Mouse (Mus musculus): ENCODE results near the gene Pnpla1. TPM values are rescaled to one million over a fixed set of nuclear protein-coding genes. Genes with fewer than 3 reads are reported as not detected.

Pnpla1 gene
- polyA plus RNA-seq, 1 experiment from 2014 or later = 12.7 TPM

- Histone ChIP-seq H3K36me3 (ENCODE audit: control insufficient read depth, insufficient read depth, low read length) (no peaks in the 10 kb centered on the region), H3K27ac (replicated peaks) (no peak overlapping the region), H3K9ac (ENCODE audit: low read length) (no peak overlapping the region), H3K4me2 (replicated peaks; ENCODE audit: low read depth) (no peak overlapping the region), H3K27me3 (ENCODE audit: control insufficient read depth, insufficient read depth, low read length) (no peaks in the 10 kb centered on the region), H3K9me3 (ENCODE audit: control insufficient read depth, low read length) (no peaks in the 10 kb centered on the region), H3K4me3 (ENCODE audit: low read depth, low read length) (no peak overlapping the region), H3K4me1 (replicated peaks; ENCODE audit: control insufficient read depth, insufficient read depth) (no peaks in the 10 kb centered on the region)
- 59% methylated on average over 8 of the region's 8 CpGs for WGBS
- TF ChIP-seq EP300 (optimal IDR thresholded peaks at IDR 0.05) (no peak), CTCF (IDR thresholded peaks at IDR 0.05; ENCODE audit: low read depth) (no peak)
- ATAC-seq (ENCODE audit: low FRiP score, low TSS enrichment) = 0 out of 2 replicates have a peak, but pooled peaks have one; percentile 25
- DNase-seq (ENCODE audit: low spot score) = peak; percentile 47
These were observed 62.9 kb downstream of the Pnpla1 start for GRCm38 (mm10) chr17:28921086-28921485.

- no peak for ATAC-seq (ENCODE audit: low FRiP score, low TSS enrichment)
These were observed 63.9 kb downstream of the Pnpla1 start for GRCm38 (mm10) chr17:28922096-28922495.

GRCm38 (mm10) chr17:28924957-28925595 lies 66.9 kb downstream of the Pnpla1 start:
- 68% methylated on average over 8 of the region's 8 CpGs for WGBS
- DNase-seq (ENCODE audit: low spot score) = no peak
- H3K27ac ChIP-seq (replicated peaks) = 0 out of 2 replicates have a peak overlapping the region, but pooled peaks have one; percentile 13
- H3K4me2 ChIP-seq (replicated peaks; ENCODE audit: low read depth) = no peak overlapping the region
- H3K4me3 ChIP-seq (ENCODE audit: low read depth, low read length) = no peak overlapping the region
- TF ChIP-seq EP300 (optimal IDR thresholded peaks at IDR 0.05) = no peak
- TF ChIP-seq CTCF (IDR thresholded peaks at IDR 0.05; ENCODE audit: low read depth) = no peak
- H3K27me3 ChIP-seq (ENCODE audit: control insufficient read depth, insufficient read depth, low read length) = no peaks in the 10 kb centered on the region
- ATAC-seq (ENCODE audit: low FRiP score, low TSS enrichment) = 0 out of 2 replicates have a peak, but pooled peaks have one; percentile 9
- no peaks in the 10 kb centered on the region for H3K4me1 ChIP-seq (replicated peaks; ENCODE audit: control insufficient read depth, insufficient read depth)
- H3K9me3 ChIP-seq (ENCODE audit: control insufficient read depth, low read length) = no peaks in the 10 kb centered on the region
- no peak overlapping the region for H3K9ac ChIP-seq (ENCODE audit: low read length)
- no peaks in the 10 kb centered on the region for H3K36me3 ChIP-seq (ENCODE audit: control insufficient read depth, insufficient read depth, low read length)

More at GRCm38 (mm10) chr17:28922096-28922495, 63.9 kb downstream of the Pnpla1 start:
- H3K9me3 ChIP-seq (ENCODE audit: control insufficient read depth, low read length) = no peaks in the 10 kb centered on the region
- H3K4me1 ChIP-seq (replicated peaks; ENCODE audit: control insufficient read depth, insufficient read depth) = no peaks in the 10 kb centered on the region
- no peak overlapping the region for H3K4me3 ChIP-seq (ENCODE audit: low read depth, low read length)
- no peak overlapping the region for H3K27ac ChIP-seq (replicated peaks)
- TF ChIP-seq EP300 (optimal IDR thresholded peaks at IDR 0.05) (no peak), CTCF (IDR thresholded peaks at IDR 0.05; ENCODE audit: low read depth) (no peak)
- DNase-seq (ENCODE audit: low spot score) = no peak
- H3K36me3 ChIP-seq (ENCODE audit: control insufficient read depth, insufficient read depth, low read length) = no peaks in the 10 kb centered on the region
- H3K9ac ChIP-seq (ENCODE audit: low read length) = no peak overlapping the region
- 55% methylated on average over 6 of the region's 6 CpGs for WGBS
- no peaks in the 10 kb centered on the region for H3K27me3 ChIP-seq (ENCODE audit: control insufficient read depth, insufficient read depth, low read length)
- no peak overlapping the region for H3K4me2 ChIP-seq (replicated peaks; ENCODE audit: low read depth)

- Histone ChIP-seq H3K27ac (replicated peaks) (no peak overlapping the region), H3K36me3 (ENCODE audit: control insufficient read depth, insufficient read depth, low read length) (no peaks in the 10 kb centered on the region), H3K27me3 (ENCODE audit: control insufficient read depth, insufficient read depth, low read length) (no peaks in the 10 kb centered on the region), H3K9me3 (ENCODE audit: control insufficient read depth, low read length) (no peaks in the 10 kb centered on the region), H3K4me1 (replicated peaks; ENCODE audit: control insufficient read depth, insufficient read depth) (peaks cover 4% of the 10 kb centered on the region; the same call in 1 of the 2 replicates), H3K4me3 (ENCODE audit: low read depth, low read length) (no peak overlapping the region), H3K4me2 (replicated peaks; ENCODE audit: low read depth) (no peak overlapping the region), H3K9ac (ENCODE audit: low read length) (no peak overlapping the region)
- WGBS = 21% methylated on average over 13 of the region's 13 CpGs
- ATAC-seq (ENCODE audit: low FRiP score, low TSS enrichment) (no peak), DNase-seq (ENCODE audit: low spot score) (peak; percentile 81)
- peak; percentile 94 for TF ChIP-seq CTCF (IDR thresholded peaks at IDR 0.05; ENCODE audit: low read depth)
- no peak for TF ChIP-seq EP300 (optimal IDR thresholded peaks at IDR 0.05)
These were observed 68.2 kb downstream of the Pnpla1 start for GRCm38 (mm10) chr17:28926380-28926779.

GRCm38 (mm10) chr17:28926866-28927635 lies 68.8 kb downstream of the Pnpla1 start:
- Histone ChIP-seq H3K4me1 (replicated peaks; ENCODE audit: control insufficient read depth, insufficient read depth) (peaks cover 6% of the 10 kb centered on the region; the same call in 1 of the 2 replicates), H3K4me2 (replicated peaks; ENCODE audit: low read depth) (no peak overlapping the region), H3K9ac (ENCODE audit: low read length) (no peak overlapping the region), H3K27me3 (ENCODE audit: control insufficient read depth, insufficient read depth, low read length) (no peaks in the 10 kb centered on the region), H3K27ac (replicated peaks) (no peak overlapping the region), H3K4me3 (ENCODE audit: low read depth, low read length) (no peak overlapping the region), H3K9me3 (ENCODE audit: control insufficient read depth, low read length) (no peaks in the 10 kb centered on the region), H3K36me3 (ENCODE audit: control insufficient read depth, insufficient read depth, low read length) (no peaks in the 10 kb centered on the region)
- TF ChIP-seq CTCF (IDR thresholded peaks at IDR 0.05; ENCODE audit: low read depth) = peak; percentile 85
- TF ChIP-seq EP300 (optimal IDR thresholded peaks at IDR 0.05) = no peak
- DNase-seq (ENCODE audit: low spot score) = peak; percentile 70
- no peak for ATAC-seq (ENCODE audit: low FRiP score, low TSS enrichment)
- 48% methylated on average over 15 of the region's 15 CpGs for WGBS

GRCm38 (mm10) chr17:28928004-28928403 lies 69.8 kb downstream of the Pnpla1 start:
- no peak for TF ChIP-seq EP300 (optimal IDR thresholded peaks at IDR 0.05)
- no peak for TF ChIP-seq CTCF (IDR thresholded peaks at IDR 0.05; ENCODE audit: low read depth)
- H3K4me1 ChIP-seq (replicated peaks; ENCODE audit: control insufficient read depth, insufficient read depth) = peaks cover 6% of the 10 kb centered on the region; the same call in 1 of the 2 replicates

More at GRCm38 (mm10) chr17:28928004-28928403, 69.8 kb downstream of the Pnpla1 start:
- no peak overlapping the region for H3K9ac ChIP-seq (ENCODE audit: low read length)
- H3K27ac ChIP-seq (replicated peaks) = no peak overlapping the region
- no peaks in the 10 kb centered on the region for H3K27me3 ChIP-seq (ENCODE audit: control insufficient read depth, insufficient read depth, low read length)
- H3K4me3 ChIP-seq (ENCODE audit: low read depth, low read length) = no peak overlapping the region
- DNase-seq (ENCODE audit: low spot score) (no peak), ATAC-seq (ENCODE audit: low FRiP score, low TSS enrichment) (no peak)
- H3K36me3 ChIP-seq (ENCODE audit: control insufficient read depth, insufficient read depth, low read length) = no peaks in the 10 kb centered on the region
- H3K9me3 ChIP-seq (ENCODE audit: control insufficient read depth, low read length) = no peaks in the 10 kb centered on the region
- no peak overlapping the region for H3K4me2 ChIP-seq (replicated peaks; ENCODE audit: low read depth)
- 66% methylated on average over 9 of the region's 9 CpGs for WGBS

Measured in stomach, postnatal 0 days (tissue).